Mouse (Mus musculus) CH12.LX (cell line): ENCODE data around the gene Sh2d6. TPM values are rescaled to one million over a fixed set of nuclear protein-coding genes. Genes with fewer than 3 reads are reported as not detected.

Source experiments
- DNase-seq: peaks from one replicate; pipeline ENCODE4 v3.0.0-alpha.2; 2013; ENCODE audit errors: extremely low read depth
- H3K27ac ChIP-seq: 2 replicates; pipeline ENCODE4 v1.5.1; 2012; ENCODE audit warnings: low read depth, mild to moderate bottlenecking, control low read depth, moderate library complexity; ENCODE audit not compliant: insufficient read depth
- H3K27me3 ChIP-seq: replicated peaks from 2 replicates; pipeline ENCODE3; 2012; ENCODE audit warnings: inconsistent platforms
- H3K36me3 ChIP-seq, 2 experiments: replicated peaks in 1 of 2; 2 replicates each; pipeline versions ENCODE3 to v1.6.1; 2012; ENCODE audit warnings: inconsistent platforms in 1 of 2, low read length in 1 of 2, mild to moderate bottlenecking in 1 of 2, mixed read lengths in 1 of 2, moderate library complexity in 1 of 2; ENCODE audit not compliant: control insufficient read depth in 1 of 2, insufficient read depth in 1 of 2
- H3K4me1 ChIP-seq, 2 experiments: 2 replicates each; pipeline ENCODE4 v1.6.1; 2012; ENCODE audit warnings: inconsistent platforms in 1 of 2, moderate library complexity in 1 of 2; ENCODE audit not compliant: insufficient read depth in 2 of 2, control insufficient read depth in 1 of 2
- H3K4me2 ChIP-seq: 2 replicates; pipeline ENCODE4 v1.6.1; 2012; ENCODE audit warnings: low read depth, mild to moderate bottlenecking, control low read depth; ENCODE audit not compliant: poor library complexity, insufficient read depth, severe bottlenecking
- H3K4me3 ChIP-seq, 3 experiments: fragments of 150-350 bp in 1 of 3; sonication (generic) in 1 of 3; replicated peaks in 1 of 3; 2 replicates each; pipeline versions ENCODE3 to v1.5.1; 2011 to 2012; ENCODE audit warnings: low read depth in 2 of 3, low read length in 2 of 3, mild to moderate bottlenecking in 2 of 3, moderate library complexity in 2 of 3, control low read depth in 1 of 3, improper control_type of control experiment in 1 of 3, inconsistent platforms in 1 of 3, mixed read lengths in 1 of 3; ENCODE audit not compliant: poor library complexity in 1 of 3
- H3K79me2 ChIP-seq: replicated peaks from 2 replicates; pipeline ENCODE4 v1.6.1; 2012; ENCODE audit warnings: mild to moderate bottlenecking, moderate library complexity; ENCODE audit not compliant: control insufficient read depth, poor library complexity, insufficient read depth, severe bottlenecking; ENCODE audit errors: extremely low read depth
- H3K9ac ChIP-seq: 2 replicates; pipeline ENCODE4 v1.6.1; 2012; ENCODE audit warnings: low read depth, mild to moderate bottlenecking, control low read depth, moderate library complexity; ENCODE audit not compliant: insufficient read depth
- H3K9me3 ChIP-seq: replicated peaks from 2 replicates; pipeline ENCODE3; 2012; ENCODE audit warnings: low read length, inconsistent platforms, mixed read lengths
- BHLHE40 ChIP-seq: IDR thresholded peaks from 2 replicates; pipeline ENCODE4 v1.6.1; 2011; ENCODE audit warnings: mild to moderate bottlenecking, low read depth, low read length, improper control_type of control experiment
- CTCF ChIP-seq, 2 experiments: IDR thresholded peaks in 1 of 2; conservative IDR thresholded peaks in 1 of 2; 2 replicates each; pipeline ENCODE4 v1.5.1; 2011 to 2012; ENCODE audit warnings: low read depth in 2 of 2, low read length in 2 of 2, improper control_type of control experiment in 1 of 2, inconsistent platforms in 1 of 2, mild to moderate bottlenecking in 1 of 2, moderate library complexity in 1 of 2
- E2F4 ChIP-seq: IDR thresholded peaks from 2 replicates; pipeline ENCODE4 v1.6.1; 2011; ENCODE audit warnings: low read depth, low read length, improper control_type of control experiment; ENCODE audit not compliant: insufficient replicate concordance
- EP300 ChIP-seq: IDR thresholded peaks from 2 replicates; pipeline ENCODE4 v1.6.1; 2011; ENCODE audit warnings: low read length, improper control_type of control experiment
- ETS1 ChIP-seq: conservative IDR thresholded peaks from 2 replicates; pipeline ENCODE4 v1.6.1; 2012; ENCODE audit warnings: low read depth, mild to moderate bottlenecking, inconsistent platforms, low read length, improper control_type of control experiment, moderate library complexity
- IRF4 ChIP-seq: IDR thresholded peaks from 2 replicates; pipeline ENCODE4 v1.6.1; 2014; ENCODE audit warnings: low read depth, mild to moderate bottlenecking, inconsistent platforms, low read length, improper control_type of control experiment
- JUN ChIP-seq: IDR thresholded peaks from 2 replicates; pipeline ENCODE4 v1.6.1; 2011; ENCODE audit warnings: low read depth, mild to moderate bottlenecking, low read length, improper control_type of control experiment, moderate library complexity; ENCODE audit not compliant: insufficient read depth
- JUND ChIP-seq: conservative IDR thresholded peaks from 2 replicates; pipeline ENCODE4 v1.6.1; 2011; ENCODE audit warnings: low read depth, low read length, improper control_type of control experiment
- KAT2A ChIP-seq: IDR thresholded peaks from 2 replicates; pipeline ENCODE4 v1.6.1; 2012; ENCODE audit warnings: low read length, improper control_type of control experiment, inconsistent platforms; ENCODE audit not compliant: insufficient replicate concordance
- MAX ChIP-seq: IDR thresholded peaks from 2 replicates; pipeline ENCODE4 v1.6.1; 2011; ENCODE audit warnings: low read length, improper control_type of control experiment
- MEF2A ChIP-seq: IDR thresholded peaks from 2 replicates; pipeline ENCODE4 v1.6.1; 2014; ENCODE audit warnings: low read depth, mild to moderate bottlenecking, inconsistent platforms, low read length, improper control_type of control experiment, borderline replicate concordance
- MXI1 ChIP-seq: IDR thresholded peaks from 2 replicates; pipeline ENCODE4 v1.6.1; 2011; ENCODE audit warnings: mild to moderate bottlenecking, low read depth, low read length, improper control_type of control experiment
- NRF1 ChIP-seq: IDR thresholded peaks from 2 replicates; pipeline ENCODE4 v1.6.1; 2014; ENCODE audit warnings: low read depth, mild to moderate bottlenecking, inconsistent platforms, low read length, improper control_type of control experiment, moderate library complexity
- PAX5 ChIP-seq: IDR thresholded peaks from 2 replicates; pipeline ENCODE4 v1.6.1; 2012; ENCODE audit warnings: low read length, inconsistent platforms, mixed read lengths
- POLR2A ChIP-seq: IDR thresholded peaks from 2 replicates; pipeline ENCODE4 v1.6.1; 2011; ENCODE audit warnings: low read depth, mild to moderate bottlenecking, improper control_type of control experiment, low read length
- POLR2AphosphoS2 ChIP-seq: IDR thresholded peaks from 2 replicates; pipeline ENCODE4 v1.6.1; 2011; ENCODE audit warnings: low read depth, low read length, improper control_type of control experiment
- RAD21 ChIP-seq: IDR thresholded peaks from 2 replicates; pipeline ENCODE4 v1.6.1; 2011; ENCODE audit warnings: low read depth, mild to moderate bottlenecking, low read length, improper control_type of control experiment, moderate library complexity
- SMC3 ChIP-seq: IDR thresholded peaks from 2 replicates; pipeline ENCODE4 v1.6.1; 2011; ENCODE audit warnings: low read depth, low read length, improper control_type of control experiment
- UBTF ChIP-seq: IDR thresholded peaks from 2 replicates; pipeline ENCODE4 v1.6.1; 2012; ENCODE audit warnings: low read depth, mild to moderate bottlenecking, inconsistent platforms, low read length, improper control_type of control experiment, moderate library complexity
- ZC3H11A ChIP-seq: IDR thresholded peaks from 2 replicates; pipeline ENCODE4 v1.6.1; 2012; ENCODE audit warnings: low read depth, mild to moderate bottlenecking, inconsistent platforms, low read length, improper control_type of control experiment
- ZMIZ1 ChIP-seq: IDR thresholded peaks from 2 replicates; pipeline ENCODE4 v1.6.1; 2012; ENCODE audit warnings: low read depth, mild to moderate bottlenecking, inconsistent platforms, low read length, improper control_type of control experiment
- ZNF384 ChIP-seq: IDR thresholded peaks from 2 replicates; pipeline ENCODE4 v1.6.1; 2012; ENCODE audit warnings: low read depth, low read length, improper control_type of control experiment, inconsistent platforms
- dilution Hi-C: fragments of 300-500 bp; cut with MboI; formaldehyde crosslinking; loops from 2 replicates; pipeline ENCODE4 v1.14.3; 2020; ENCODE audit warnings: low sequenced_read_pairs; ENCODE audit not compliant: extremely low pct_unique_long_range_greater_than_20kb, extremely low pct_ligation_motif_present
- in situ Hi-C: fragments of 300-500 bp; cut with MboI; formaldehyde crosslinking; loops from 3 replicates; pipeline ENCODE4 v1.14.3; 2019; ENCODE audit warnings: low sequenced_read_pairs, low pct_ligation_motif_present, low pct_unique_long_range_greater_than_20kb, mixed read lengths
- polyA plus RNA-seq: library from polyadenylated mRNA; unstranded; fragments of >175 nt; gene quantifications from 2 replicates; pipeline ENCODE4 v1.2.1, GENCODE M21; 2012; ENCODE audit warnings: low read depth; ENCODE audit not compliant: insufficient read length
- total RNA-seq, 2 experiments: library from RNA; depleted of rRNA; stranded (reverse); fragments of 300-350 nt in 1 of 2; fragments of >200 nt in 1 of 2; gene quantifications; 2 replicates each; pipeline ENCODE4 v1.2.3; 2012 to 2014

Gene Sh2d6
- total and polyA plus RNA-seq, 3 experiments = 0.78 to 4.9 (median 1.7) TPM

DNA sequence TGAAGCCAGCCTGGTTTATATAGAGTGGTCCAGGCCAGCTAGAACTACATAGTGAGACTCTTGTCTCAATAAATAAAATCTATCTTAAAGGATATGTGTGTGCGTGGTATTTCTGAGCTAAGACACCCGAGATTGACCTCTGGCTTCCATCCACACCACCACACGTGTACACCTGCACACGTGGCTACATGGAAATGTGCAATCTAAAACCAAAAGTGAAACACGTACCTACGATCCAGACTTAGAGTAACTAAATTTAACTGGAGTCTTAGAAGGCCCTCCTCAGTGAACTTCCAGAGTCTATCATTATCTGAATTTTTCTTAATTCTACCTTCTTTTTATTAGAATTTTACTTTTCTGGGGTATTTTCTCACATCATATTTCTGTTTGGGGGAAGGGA, 35.2 kb downstream of the Sh2d6 start (continued):
- TF ChIP-seq POLR2AphosphoS2 (no peak), CTCF (conservative IDR thresholded peaks at IDR 0.05 in 1 of 2, IDR thresholded peaks at IDR 0.05 in 1 of 2; ENCODE audit: low read depth in 2 of 2, low read length in 2 of 2) (no peak), MEF2A (no peak), JUN (no peak)

DNA sequence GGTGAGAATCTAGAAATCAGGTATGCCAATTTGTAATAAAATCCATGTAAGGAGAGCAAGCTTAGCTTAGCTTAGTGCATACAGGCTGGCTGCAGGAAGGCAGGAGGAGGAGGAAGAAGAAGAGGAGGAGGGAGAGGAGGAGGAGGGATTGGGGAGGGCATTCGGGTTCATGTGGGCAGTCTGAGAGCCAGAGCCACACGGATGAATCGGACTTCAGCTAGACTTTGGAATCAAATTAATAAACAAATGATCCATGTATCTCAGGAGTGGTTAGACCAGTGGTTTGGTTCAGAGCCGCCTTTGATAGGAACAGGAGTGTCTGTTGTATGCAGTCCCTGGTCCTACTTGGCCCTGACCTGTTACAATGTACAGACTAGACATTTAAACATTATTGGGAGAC, 36.6 kb downstream of the Sh2d6 start:
- no peak for TF ChIP-seq ZMIZ1
- TF ChIP-seq IRF4 = no peak
- no peak for TF ChIP-seq NRF1
- TF ChIP-seq JUN = no peak
- no peak for TF ChIP-seq ZC3H11A
- no peak for TF ChIP-seq POLR2A
- no peak for TF ChIP-seq MEF2A
- TF ChIP-seq RAD21 = no peak
- TF ChIP-seq ZNF384 = no peak
- no peak for TF ChIP-seq MXI1
- TF ChIP-seq EP300 = no peak
- no peak for TF ChIP-seq MAX
- no peak for TF ChIP-seq ETS1
- no peak for TF ChIP-seq JUND
- TF ChIP-seq PAX5 = no peak
- TF ChIP-seq KAT2A = no peak
- no peak for TF ChIP-seq E2F4
- no peak for TF ChIP-seq UBTF
- no peak for TF ChIP-seq SMC3
- Histone ChIP-seq H3K4me2 (no peak overlapping the region), H3K4me3 (no peak overlapping the region), H3K36me3 (no peaks in the 10 kb centered on the region), H3K27ac (no peak overlapping the region), H3K27me3 (no peaks in the 10 kb centered on the region), H3K79me2 (no peaks in the 10 kb centered on the region), H3K4me1 (peaks cover 2 to 23% of the 10 kb centered on the region in 2 experiments; a peak in 2 of 4 replicates), H3K9me3 (no peaks in the 10 kb centered on the region), H3K9ac (no peak overlapping the region)
- dilution Hi-C loops = no loop called here
- no peak for DNase-seq
- in situ Hi-C loops = no loop called here

DNA sequence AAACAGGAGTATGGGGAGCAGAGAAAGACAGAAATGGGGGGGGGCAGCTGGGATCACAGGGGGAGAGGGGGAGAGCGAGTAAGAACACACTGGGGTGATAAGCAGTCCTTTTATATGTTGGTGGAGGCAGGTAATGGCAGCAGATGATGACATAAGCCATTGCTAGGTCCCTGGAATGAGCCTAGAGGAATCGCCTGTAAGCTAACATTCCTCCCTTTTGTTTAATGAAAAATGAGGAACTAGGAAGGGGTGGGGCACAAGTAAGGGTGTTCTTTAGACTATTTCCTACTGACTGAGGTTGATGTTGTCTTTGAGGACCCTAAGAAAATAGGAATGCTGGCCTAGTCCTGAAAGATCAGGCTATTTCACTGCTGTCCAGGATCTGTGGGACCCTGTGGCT, 39.4 kb downstream of the Sh2d6 start:
- Histone ChIP-seq H3K27me3 (no peaks in the 10 kb centered on the region), H3K4me1 (peaks cover 2 to 20% of the 10 kb centered on the region in 2 experiments; a peak in 2 of 4 replicates), H3K27ac (no peak overlapping the region), H3K4me3 (no peak overlapping the region), H3K36me3 (no peaks in the 10 kb centered on the region), H3K4me2 (no peak overlapping the region), H3K79me2 (no peaks in the 10 kb centered on the region), H3K9me3 (no peaks in the 10 kb centered on the region), H3K9ac (no peak overlapping the region)
- DNase-seq = no peak
- in situ Hi-C loops = no loop called here
- TF ChIP-seq BHLHE40 (no peak), ZMIZ1 (no peak), IRF4 (no peak), CTCF (conservative IDR thresholded peaks at IDR 0.05 in 1 of 2, IDR thresholded peaks at IDR 0.05 in 1 of 2; ENCODE audit: low read depth in 2 of 2, low read length in 2 of 2) (no peak), SMC3 (no peak), MXI1 (no peak)
- dilution Hi-C loops = no loop called here
